Mouse (Mus musculus) erythroblast, embryonic 14.5 days (primary cell): ENCODE measurements around the gene Coro2b.

Experiments used
- GATA1 ChIP-seq: IDR thresholded peaks from 2 replicates; pipeline ENCODE4 v1.6.1; 2012; ENCODE audit warnings: low read length, inconsistent platforms, mixed read lengths
- TAL1 ChIP-seq: IDR thresholded peaks from 3 replicates; pipeline ENCODE4 v1.6.1; 2012; ENCODE audit warnings: low read length, inconsistent platforms, mixed read lengths

DNA sequence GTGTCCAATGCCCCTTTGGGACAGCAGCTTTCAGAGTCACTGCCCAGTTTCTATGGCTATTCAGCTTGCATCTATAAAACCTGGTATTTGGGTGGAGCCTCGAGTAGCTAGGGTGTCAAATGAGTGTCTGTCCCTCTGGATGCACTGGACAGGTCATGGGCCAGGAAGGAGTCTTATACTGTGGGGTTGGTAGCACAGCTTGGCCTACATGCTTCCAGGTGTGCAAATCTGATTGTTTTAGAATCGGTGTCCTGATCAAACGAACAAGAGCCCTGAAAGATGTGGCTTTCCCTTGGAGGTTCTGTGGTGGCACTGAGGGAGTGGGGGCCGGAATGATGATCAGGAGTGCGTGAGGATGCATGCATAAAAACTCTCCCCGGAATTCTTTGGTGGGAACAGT, 25.4 kb upstream of the Coro2b start:
- TF ChIP-seq TAL1 (no peak), GATA1 (no peak)
